Mouse (Mus musculus) right cerebral cortex, postnatal 10 days (tissue): Measurements from ENCODE around the gene Rln1.

Experiments used
- DNase-seq, 2 experiments: peaks; one replicate each; pipeline ENCODE4 v3.0.0; 2021; ENCODE audit warnings: low spot score in 2 of 2

Gene Rln1

DNA sequence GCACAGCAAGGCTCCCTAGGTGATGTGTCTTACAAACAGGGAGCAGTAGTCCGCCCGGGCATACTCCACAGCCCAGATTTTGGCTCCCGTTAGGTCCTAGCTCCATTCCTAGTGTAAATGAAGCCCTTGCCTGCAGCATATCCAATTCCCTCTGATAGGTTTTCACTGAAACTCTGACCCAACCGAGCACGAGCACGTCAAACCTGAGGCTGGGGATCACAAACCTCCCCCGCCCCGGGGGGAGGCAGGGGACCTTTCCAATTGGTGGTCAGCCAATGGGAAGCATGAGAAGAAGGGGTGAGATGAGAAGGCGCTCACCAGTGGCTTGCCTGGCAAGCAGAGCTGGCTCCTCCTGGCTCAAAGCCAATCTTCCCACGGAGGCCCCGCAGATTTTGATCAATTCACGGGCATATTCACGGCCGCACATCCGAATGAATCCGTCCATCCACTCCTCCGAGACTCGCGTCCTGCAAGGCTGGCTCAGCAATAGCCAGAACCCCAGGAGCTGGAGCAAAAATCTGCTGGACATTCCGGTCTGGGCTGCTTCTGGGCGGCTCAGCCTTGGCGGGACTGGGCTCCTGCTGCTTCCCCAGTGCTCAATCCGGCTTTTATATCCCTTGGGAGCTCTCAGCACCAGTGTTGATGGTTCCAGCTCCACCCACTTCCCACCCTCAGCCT, at the start of gene Rln1:
Rln1 (minus strand) TSS at position 603 of the 678 bp plus-strand sequence.
- peak; percentile 49 to 52 for DNase-seq

GRCm38 (mm10) chr19:29383368-29383767, 48.9 kb upstream of the Rln1 start:
- DNase-seq, result no peak

DNA sequence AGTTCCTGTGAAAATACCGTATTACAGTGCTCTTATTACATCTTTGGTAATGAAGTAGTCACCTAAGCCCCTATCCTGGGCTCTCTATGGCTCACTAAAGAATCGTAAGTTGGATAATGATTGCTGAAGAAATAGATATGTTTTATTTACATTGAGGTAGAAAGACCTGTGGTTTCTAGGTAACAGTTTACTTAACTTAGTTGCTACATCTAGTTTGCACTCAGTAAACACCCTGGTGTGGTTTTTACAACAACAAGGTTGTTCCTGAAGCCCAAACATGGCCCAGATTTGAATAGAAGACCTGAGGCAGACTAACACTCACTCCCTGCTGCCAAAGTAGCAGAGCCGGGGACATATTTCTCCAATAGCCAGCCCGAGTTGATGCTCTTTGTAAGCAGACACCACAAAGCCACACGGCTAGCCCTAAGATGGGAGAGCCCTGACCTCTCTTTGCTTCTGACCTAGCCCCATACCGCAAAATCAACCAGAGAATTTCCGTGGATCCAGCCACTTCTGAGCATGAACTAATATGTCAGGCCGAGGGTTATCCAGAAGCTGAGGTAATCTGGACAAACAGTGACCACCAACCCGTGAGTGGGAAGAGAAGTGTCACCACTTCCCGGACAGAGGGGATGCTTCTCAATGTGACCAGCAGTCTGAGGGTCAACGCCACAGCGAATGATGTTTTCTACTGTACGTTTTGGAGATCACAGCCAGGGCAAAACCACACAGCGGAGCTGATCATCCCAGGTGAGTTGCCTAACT, 45.6 kb upstream of the Rln1 start:
- no peak for DNase-seq

DNA sequence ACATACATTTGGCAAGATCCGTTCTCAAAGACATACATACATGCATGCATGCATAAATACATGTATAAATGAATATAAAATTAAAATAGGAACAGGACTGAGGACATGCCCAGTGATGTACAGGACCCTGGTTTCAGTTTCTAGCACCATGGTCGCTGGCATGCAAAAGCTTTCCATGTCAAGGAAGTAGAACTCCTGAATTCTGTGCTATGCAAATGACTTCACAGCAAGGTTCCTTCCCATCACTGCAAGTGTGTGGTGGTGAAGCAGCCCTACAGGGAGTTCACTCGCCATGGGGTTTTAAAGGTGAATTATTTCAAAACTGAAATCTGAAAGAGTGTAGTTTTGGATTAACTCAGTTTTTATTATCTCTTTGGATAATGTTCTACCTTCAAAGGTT, 41.9 kb upstream of the Rln1 start:
- no peak for DNase-seq

DNA sequence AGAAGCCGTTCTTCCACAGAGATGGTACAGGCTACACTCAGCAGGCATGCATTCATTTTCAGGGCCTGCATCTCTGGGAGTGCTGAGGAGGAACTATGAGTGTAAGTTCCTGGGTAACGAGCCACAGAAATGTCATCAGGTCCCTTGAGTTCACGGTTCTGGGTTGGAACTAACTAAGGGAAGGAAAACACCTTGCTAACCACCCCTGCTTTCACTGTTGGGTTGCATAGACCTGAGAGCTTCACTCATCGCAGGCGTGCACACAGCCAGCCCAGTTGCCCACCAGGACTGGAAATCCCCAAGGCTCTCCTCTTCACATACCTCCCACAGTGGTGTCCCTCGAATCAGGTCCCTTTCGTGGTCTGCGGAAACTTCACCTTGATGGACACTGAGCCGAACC, 40.5 kb upstream of the Rln1 start:
- DNase-seq, result no peak

- no peak for DNase-seq
Measured at GRCm38 (mm10) chr19:29373438-29373837, 39.0 kb upstream of the Rln1 start.

DNA sequence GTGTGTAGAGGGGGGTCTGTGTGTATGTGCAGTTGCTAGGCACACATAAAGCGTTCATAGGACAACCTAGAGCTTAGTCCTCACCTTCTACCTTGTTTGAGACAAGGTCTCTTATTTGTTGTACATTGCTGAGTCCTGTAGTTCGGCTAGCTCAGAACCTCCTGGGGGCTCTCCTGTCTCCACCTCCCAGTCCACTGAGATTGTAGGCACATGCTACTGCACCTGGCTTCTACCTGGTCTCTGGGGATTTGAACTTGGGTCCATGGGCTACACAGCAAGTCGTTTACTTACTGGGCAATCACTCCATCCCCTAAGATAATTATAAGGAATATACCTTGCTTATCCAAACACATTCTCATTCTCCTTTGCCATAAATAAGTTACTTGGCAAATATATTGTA, 38.2 kb upstream of the Rln1 start:
- DNase-seq, result no peak

- peak; percentile 72 for DNase-seq
Measured at GRCm38 (mm10) chr19:29372138-29372537, 37.7 kb upstream of the Rln1 start.

- DNase-seq, result no peak
Measured at GRCm38 (mm10) chr19:29371284-29372081, 37.0 kb upstream of the Rln1 start.

GRCm38 (mm10) chr19:29370545-29371283, 36.2 kb upstream of the Rln1 start:
- DNase-seq, result no peak

- no peak for DNase-seq
Measured at GRCm38 (mm10) chr19:29370112-29370511, 35.6 kb upstream of the Rln1 start.

- DNase-seq, result no peak
Measured at GRCm38 (mm10) chr19:29368671-29369309, 34.3 kb upstream of the Rln1 start.

DNA sequence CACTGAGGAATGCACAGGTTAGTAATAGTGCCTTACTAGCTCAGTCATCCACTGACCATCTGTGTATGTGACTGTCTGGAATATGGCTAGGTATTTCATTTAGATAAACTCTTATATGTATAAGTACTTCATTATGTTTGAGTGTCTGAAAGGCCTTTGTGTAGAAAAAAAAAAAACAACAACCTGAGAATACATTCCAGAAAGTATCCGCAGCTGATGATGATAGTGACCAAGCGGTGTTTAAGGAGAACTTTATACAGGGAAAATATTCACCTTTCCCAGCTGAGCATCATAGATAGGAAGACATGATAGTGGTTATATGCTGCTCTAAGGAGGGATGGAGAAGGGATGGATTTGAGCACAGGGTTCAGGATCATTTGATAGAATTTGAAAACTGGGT, 33.6 kb upstream of the Rln1 start:
- DNase-seq, result no peak

GRCm38 (mm10) chr19:29366969-29367622, 32.6 kb upstream of the Rln1 start, which contains the start of the genes Plgrkt and Cd274:
Gene Plgrkt (minus strand): TSS chr19:29367390.
Gene Cd274 (plus strand): TSS chr19:29367455.
- peak; percentile 56 to 65 for DNase-seq

GRCm38 (mm10) chr19:29366226-29366968, 31.9 kb upstream of the Rln1 start:
- no peak for DNase-seq

DNA sequence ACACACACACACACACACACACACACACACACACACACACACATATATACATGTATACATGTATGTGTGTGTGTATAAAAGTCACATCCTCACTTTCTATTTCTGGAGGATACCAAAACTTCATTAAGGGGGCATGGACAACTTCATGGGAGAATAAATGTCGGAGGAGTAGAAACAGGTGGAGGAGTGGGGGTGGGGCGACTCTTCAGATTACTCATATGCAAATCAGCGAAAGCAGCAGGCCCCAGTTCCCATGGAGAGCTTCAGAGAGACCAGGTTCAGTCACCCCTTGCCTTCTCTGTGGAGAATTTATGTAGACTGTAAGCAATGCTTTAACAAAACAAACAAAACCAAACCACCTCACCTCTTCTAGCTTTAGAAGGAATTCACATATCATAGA, 30.6 kb upstream of the Rln1 start:
- DNase-seq, result no peak

DNA sequence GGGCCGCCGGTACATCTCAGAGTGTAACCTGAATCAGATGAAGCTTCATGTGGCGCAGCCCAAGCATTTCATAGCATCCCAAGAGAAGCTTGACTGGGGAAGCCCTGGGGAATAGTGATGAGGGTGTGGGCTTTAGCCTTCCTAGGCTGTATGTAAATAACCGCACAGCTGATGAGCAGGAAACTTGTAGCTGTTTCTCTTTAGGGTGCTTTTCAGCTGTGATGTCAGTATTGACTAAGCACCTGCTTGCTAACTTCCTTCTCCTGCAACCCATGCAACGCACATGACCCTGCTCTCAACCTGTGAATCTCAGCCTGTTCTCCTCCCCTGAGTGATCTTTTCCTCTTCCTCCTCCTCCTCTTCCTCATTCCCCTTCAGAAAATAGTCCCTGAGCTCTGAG, 29.6 kb upstream of the Rln1 start:
- DNase-seq, result no peak

DNA sequence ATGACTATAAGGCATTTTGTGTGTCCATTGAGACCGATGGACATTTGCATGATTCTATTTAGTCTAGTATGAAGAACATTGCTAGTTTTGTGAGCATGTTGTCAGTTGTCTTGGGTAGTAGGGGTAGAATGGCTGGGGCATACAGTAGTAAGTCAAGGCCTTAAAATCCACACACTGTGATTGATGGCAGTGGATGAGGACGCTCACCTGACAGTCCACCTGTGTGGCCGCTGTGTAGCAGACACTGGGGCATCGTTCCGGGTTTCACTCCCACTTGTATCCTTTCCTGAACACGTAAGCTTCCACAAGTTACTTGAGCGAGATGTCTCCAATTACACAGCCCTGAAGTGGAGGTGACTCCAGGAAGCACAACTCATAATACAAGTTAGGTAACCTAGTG, 29.1 kb upstream of the Rln1 start:
- DNase-seq, result no peak

- DNase-seq, result no peak
Measured at GRCm38 (mm10) chr19:29362173-29362930, 27.9 kb upstream of the Rln1 start.
